Mouse (Mus musculus) liver, embryonic 11.5 days (tissue): Measurements from ENCODE around the gene 1700011M02Rik. TPM values are rescaled to one million over a fixed set of nuclear protein-coding genes. Genes with fewer than 3 reads are reported as not detected.
"Not testable (repeated sequence)": the region's sequence is repeated elsewhere in the genome, so short reads cannot be mapped to it uniquely, and the experiment has no call there.

Experiments used
- ATAC-seq: fragments of 200-750 bp; cut with Nextera tagmentation; replicated peaks from 2 replicates; pipeline ENCODE4 v1.8.0; 2017; ENCODE audit warnings: moderate number of reproducible peaks, mild to moderate bottlenecking, moderate TSS enrichment, moderate library complexity; ENCODE audit not compliant: low FRiP score
- DNase-seq: peaks from one replicate; pipeline ENCODE4 v3.0.0-alpha.2; 2017; ENCODE audit warnings: low spot score
- H3K27ac ChIP-seq: fragments of 300-500 bp; sonication (generic); 2 replicates; pipeline ENCODE4 v1.5.1; 2014; ENCODE audit warnings: mild to moderate bottlenecking, low read depth, low read length, control low read depth
- H3K27me3 ChIP-seq: fragments of 300-500 bp; sonication (generic); replicated peaks from 2 replicates; pipeline ENCODE4 v1.6.1; 2014; ENCODE audit warnings: low read length, mixed read lengths; ENCODE audit not compliant: control insufficient read depth, insufficient read depth
- H3K36me3 ChIP-seq: fragments of 300-500 bp; sonication (generic); 2 replicates; pipeline ENCODE4 v1.6.1; 2014; ENCODE audit warnings: mild to moderate bottlenecking, low read length, moderate library complexity, mixed read lengths; ENCODE audit not compliant: control insufficient read depth, insufficient read depth
- H3K4me1 ChIP-seq: fragments of 300-500 bp; sonication (generic); replicated peaks from 2 replicates; pipeline ENCODE4 v1.6.1; 2014; ENCODE audit warnings: low read length, mixed read lengths; ENCODE audit not compliant: control insufficient read depth, insufficient read depth
- H3K4me2 ChIP-seq: fragments of 300-500 bp; sonication (generic); 2 replicates; pipeline ENCODE4 v1.6.1; 2014; ENCODE audit warnings: mild to moderate bottlenecking, control low read depth, moderate library complexity
- H3K4me3 ChIP-seq: fragments of 300-500 bp; sonication (generic); 2 replicates; pipeline ENCODE4 v1.5.1; 2014; ENCODE audit warnings: low read depth, low read length, control low read depth
- H3K9ac ChIP-seq: fragments of 300-500 bp; sonication (generic); 2 replicates; pipeline ENCODE4 v1.6.1; 2014; ENCODE audit warnings: low read depth, low read length, control low read depth
- H3K9me3 ChIP-seq: fragments of 300-500 bp; sonication (generic); 2 replicates; pipeline ENCODE4 v1.6.1; 2016; ENCODE audit warnings: low read length, inconsistent platforms, mixed read lengths; ENCODE audit not compliant: control insufficient read depth
- WGBS: fragments of 180-500 bp; shearing (Covaris S2); extraction: QIAGEN DNeasy Blood & Tissue Kit; methylation state at CpG from one replicate; pipeline ENCODE4 v1.1.7; 2014; 5-methylcytosine and 5-hydroxymethylcytosine counted together
- polyA plus RNA-seq: library from polyadenylated mRNA; unstranded; fragments of >200 nt; fragmentation: Nextera tagmentation; extraction: Ambion mirVana; gene quantifications from 2 replicates; pipeline ENCODE4 v1.2.1, GENCODE M21; 2014

1700011M02Rik gene
- polyA plus RNA-seq, 1 experiment from 2014 or later: not detected

GRCm38 (mm10) chrX:102936743-102937142 lies 28.0 kb downstream of the 1700011M02Rik start:
- H3K9ac ChIP-seq: no peak overlapping the region
- ATAC-seq (no peak), DNase-seq (no peak)
- H3K36me3 ChIP-seq: no peaks in the 10 kb centered on the region
- H3K27ac ChIP-seq: no peak overlapping the region
- no peaks in the 10 kb centered on the region for H3K9me3 ChIP-seq
- no peak overlapping the region for H3K4me2 ChIP-seq
- no peaks in the 10 kb centered on the region for H3K4me1 ChIP-seq
- H3K4me3 ChIP-seq: no peak overlapping the region
- H3K27me3 ChIP-seq: peaks cover 30% of the 10 kb centered on the region
- 50% methylated on average over 5 of the region's 5 CpGs for WGBS

GRCm38 (mm10) chrX:102950136-102950535 lies 41.4 kb downstream of the 1700011M02Rik start:
- not testable (repeated sequence) for H3K4me1 ChIP-seq, H3K9ac ChIP-seq, H3K9me3 ChIP-seq, H3K4me2 ChIP-seq, ATAC-seq, DNase-seq, H3K4me3 ChIP-seq, H3K27ac ChIP-seq, H3K27me3 ChIP-seq, H3K36me3 ChIP-seq
- 78% methylated on average over 11 of the region's 11 CpGs for WGBS

- ATAC-seq: no peak
- no peak for DNase-seq
- Histone ChIP-seq H3K36me3 (no peaks in the 10 kb centered on the region), H3K9ac (no peak overlapping the region), H3K4me2 (no peak overlapping the region), H3K27ac (no peak overlapping the region), H3K4me3 (no peak overlapping the region), H3K27me3 (no peaks in the 10 kb centered on the region), H3K4me1 (no peaks in the 10 kb centered on the region), H3K9me3 (no peaks in the 10 kb centered on the region)
- WGBS: 33% methylated on average over 4 of the region's 4 CpGs
Observed at GRCm38 (mm10) chrX:102958917-102959316, 50.2 kb downstream of the 1700011M02Rik start.

Other genes with a start within 250 kb of the 1700011M02Rik start
- gene Gm3880, start 221.9 kb upstream of the 1700011M02Rik start, polyA plus RNA-seq: not detected in 2 replicates
- gene Gm9112, start 201.3 kb upstream of the 1700011M02Rik start, polyA plus RNA-seq: not detected in 2 replicates
- gene Dmrtc1b, start 201.0 kb upstream of the 1700011M02Rik start, polyA plus RNA-seq: not detected in 2 replicates
- gene Dmrtc1c1, start 105.9 kb upstream of the 1700011M02Rik start, polyA plus RNA-seq: not detected in 2 replicates
- gene Dmrtc1c2, start 54.3 kb upstream of the 1700011M02Rik start, polyA plus RNA-seq: not detected in 2 replicates
- gene 1700031F05Rik, start 40.9 kb upstream of the 1700011M02Rik start, polyA plus RNA-seq: not detected in 2 replicates
- gene Dmrtc1a, start 218 bp upstream of the 1700011M02Rik start, polyA plus RNA-seq: 0.14 TPM in 1 of 2 replicates, not detected in the other
- gene 1700018G05Rik, start 19.5 kb downstream of the 1700011M02Rik start, polyA plus RNA-seq: not detected in 2 replicates